Mouse (Mus musculus) hindbrain, embryonic 14.5 days (tissue): ENCODE results near the gene Prkar2b. TPM values are rescaled to one million over a fixed set of nuclear protein-coding genes. Genes with fewer than 3 reads are reported as not detected.
"Not testable (repeated sequence)": the region's sequence is repeated elsewhere in the genome, so short reads cannot be mapped to it uniquely, and the experiment has no call there.

Experiments used
- ATAC-seq: fragments of 200-750 bp; cut with Nextera tagmentation; 2 replicates; pipeline ENCODE4 v1.8.0; 2017; ENCODE audit warnings: moderate number of reproducible peaks, mild to moderate bottlenecking, moderate TSS enrichment, moderate library complexity; ENCODE audit not compliant: low FRiP score
- DNase-seq: peaks from one replicate; pipeline ENCODE4 v3.0.0-alpha.2; 2015; ENCODE audit warnings: low spot score
- H3K27ac ChIP-seq: fragments of 300-500 bp; sonication (generic); 2 replicates; pipeline ENCODE4 v1.5.1; 2014; ENCODE audit warnings: mild to moderate bottlenecking, moderate library complexity
- H3K27me3 ChIP-seq: fragments of 300-500 bp; sonication (generic); 2 replicates; pipeline ENCODE4 v1.6.1; 2014; ENCODE audit warnings: mild to moderate bottlenecking, low read length, mixed read lengths; ENCODE audit not compliant: control insufficient read depth, insufficient read depth
- H3K36me3 ChIP-seq: fragments of 300-500 bp; sonication (generic); replicated peaks from 2 replicates; pipeline ENCODE4 v1.6.1; 2014; ENCODE audit not compliant: control insufficient read depth, insufficient read depth
- H3K4me1 ChIP-seq: fragments of 300-500 bp; sonication (generic); replicated peaks from 2 replicates; pipeline ENCODE4 v1.6.1; 2014; ENCODE audit warnings: antibody characterized with exemption, low read length, mixed read lengths; ENCODE audit not compliant: control insufficient read depth, insufficient read depth
- H3K4me2 ChIP-seq: fragments of 300-500 bp; sonication (generic); replicated peaks from 2 replicates; pipeline ENCODE4 v1.6.1; 2014; ENCODE audit warnings: mild to moderate bottlenecking, moderate library complexity
- H3K4me3 ChIP-seq: fragments of 300-500 bp; sonication (generic); replicated peaks from 2 replicates; pipeline ENCODE4 v1.5.1; 2014; ENCODE audit warnings: mild to moderate bottlenecking, low read length
- H3K9ac ChIP-seq: fragments of 300-500 bp; sonication (generic); 2 replicates; pipeline ENCODE4 v1.6.1; 2014
- H3K9me3 ChIP-seq: fragments of 300-500 bp; sonication (generic); 2 replicates; pipeline ENCODE4 v1.6.1; 2016; ENCODE audit warnings: low read length; ENCODE audit not compliant: control insufficient read depth
- WGBS: fragments of 180-500 bp; shearing (Covaris S2); extraction: QIAGEN DNeasy Blood & Tissue Kit; methylation state at CpG from one replicate; pipeline ENCODE4 v1.1.7; 2014; 5-methylcytosine and 5-hydroxymethylcytosine counted together
- polyA plus RNA-seq: library from polyadenylated mRNA; unstranded; fragments of >200 nt; fragmentation: Nextera tagmentation; extraction: Ambion mirVana; gene quantifications from 2 replicates; pipeline ENCODE4 v1.2.1, GENCODE M21; 2014

Prkar2b gene
- polyA plus RNA-seq, 1 experiment from 2014 or later, result 169 TPM

- Histone ChIP-seq H3K4me2 (no peak overlapping the region), H3K4me3 (no peak overlapping the region), H3K4me1 (peaks cover 15% of the 10 kb centered on the region), H3K27ac (no peak overlapping the region), H3K27me3 (no peaks in the 10 kb centered on the region), H3K9me3 (no peaks in the 10 kb centered on the region), H3K9ac (no peak overlapping the region), H3K36me3 (no peaks in the 10 kb centered on the region)
- 67% methylated on average over 7 of the region's 7 CpGs for WGBS
- no peak for DNase-seq
- ATAC-seq, result no peak
Observed at GRCm38 (mm10) chr12:32017636-32018375, 43.3 kb downstream of the Prkar2b start.

GRCm38 (mm10) chr12:32016472-32016871 lies 44.6 kb downstream of the Prkar2b start:
- H3K9me3 ChIP-seq, result no peaks in the 10 kb centered on the region
- peaks cover 15% of the 10 kb centered on the region for H3K4me1 ChIP-seq
- H3K4me3 ChIP-seq, result no peak overlapping the region
- no peaks in the 10 kb centered on the region for H3K27me3 ChIP-seq
- DNase-seq, result no peak
- H3K36me3 ChIP-seq, result no peaks in the 10 kb centered on the region
- no peak overlapping the region for H3K4me2 ChIP-seq
- no peak for ATAC-seq
- no peak overlapping the region for H3K9ac ChIP-seq
- 79% methylated on average over 6 of the region's 6 CpGs for WGBS
- no peak overlapping the region for H3K27ac ChIP-seq

GRCm38 (mm10) chr12:32015268-32015769 lies 45.8 kb downstream of the Prkar2b start:
- DNase-seq (peak; percentile 28), ATAC-seq (peak; percentile 62; the same call in 1 of the 2 replicates)
- Histone ChIP-seq H3K9me3 (no peaks in the 10 kb centered on the region), H3K4me2 (no peak overlapping the region), H3K4me3 (no peak overlapping the region), H3K4me1 (peaks cover 15% of the 10 kb centered on the region), H3K27me3 (no peaks in the 10 kb centered on the region), H3K9ac (no peak overlapping the region), H3K27ac (no peak overlapping the region; the same call in 1 of the 2 replicates), H3K36me3 (no peaks in the 10 kb centered on the region)
- 38% methylated on average over 6 of the region's 6 CpGs for WGBS

GRCm38 (mm10) chr12:32014811-32015210 lies 46.3 kb downstream of the Prkar2b start:
- Histone ChIP-seq H3K9me3 (no peaks in the 10 kb centered on the region), H3K4me2 (no peak overlapping the region), H3K4me3 (no peak overlapping the region), H3K27me3 (no peaks in the 10 kb centered on the region), H3K36me3 (no peaks in the 10 kb centered on the region), H3K4me1 (peaks cover 15% of the 10 kb centered on the region), H3K27ac (no peak overlapping the region; the same call in 1 of the 2 replicates), H3K9ac (no peak overlapping the region)
- ATAC-seq (no peak), DNase-seq (no peak)
- 61% methylated on average over 7 of the region's 7 CpGs for WGBS

GRCm38 (mm10) chr12:32012169-32012568 lies 48.9 kb downstream of the Prkar2b start:
- Histone ChIP-seq H3K27ac (no peak overlapping the region), H3K9ac (no peak overlapping the region), H3K27me3 (no peaks in the 10 kb centered on the region), H3K4me1 (peaks cover 15% of the 10 kb centered on the region), H3K36me3 (no peaks in the 10 kb centered on the region), H3K4me3 (no peak overlapping the region), H3K9me3 (no peaks in the 10 kb centered on the region), H3K4me2 (no peak overlapping the region)
- ATAC-seq (no peak), DNase-seq (no peak)
- 83% methylated on average over 2 of the region's 2 CpGs for WGBS

- no peaks in the 10 kb centered on the region for H3K9me3 ChIP-seq
- no peak overlapping the region for H3K4me3 ChIP-seq
- H3K36me3 ChIP-seq, result no peaks in the 10 kb centered on the region
- no peaks in the 10 kb centered on the region for H3K27me3 ChIP-seq
- no peak overlapping the region for H3K27ac ChIP-seq
- H3K4me2 ChIP-seq, result no peak overlapping the region
- no peak for DNase-seq
- no peak for ATAC-seq
- no peak overlapping the region for H3K9ac ChIP-seq
- 86% methylated on average over 5 of the region's 5 CpGs for whole genome bisulfite sequencing
- peaks cover 12% of the 10 kb centered on the region for H3K4me1 ChIP-seq
Observed at GRCm38 (mm10) chr12:32011128-32011527, 50.0 kb downstream of the Prkar2b start.

- H3K9me3 ChIP-seq, H3K4me2 ChIP-seq, H3K4me1 ChIP-seq, DNase-seq, H3K27me3 ChIP-seq, ATAC-seq, H3K9ac ChIP-seq, H3K36me3 ChIP-seq, H3K27ac ChIP-seq, H3K4me3 ChIP-seq: not testable (repeated sequence)
- WGBS, result 59% methylated on average over 5 of the region's 6 CpGs
Observed at GRCm38 (mm10) chr12:32009985-32010369, 51.1 kb downstream of the Prkar2b start.

GRCm38 (mm10) chr12:32009267-32009984 lies 51.7 kb downstream of the Prkar2b start:
- Histone ChIP-seq H3K4me1 (no peaks in the 10 kb centered on the region), H3K4me3 (no peak overlapping the region), H3K36me3 (no peaks in the 10 kb centered on the region), H3K9ac (no peak overlapping the region), H3K9me3 (no peaks in the 10 kb centered on the region), H3K4me2 (no peak overlapping the region), H3K27me3 (no peaks in the 10 kb centered on the region), H3K27ac (no peak overlapping the region; the same call in 1 of the 2 replicates)
- DNase-seq, result no peak
- 23% methylated on average over 8 of the region's 8 CpGs for WGBS
- ATAC-seq, result no peak

- ATAC-seq, result no peak
- H3K4me1 ChIP-seq, result no peaks in the 10 kb centered on the region
- H3K9ac ChIP-seq, result no peak overlapping the region
- no peaks in the 10 kb centered on the region for H3K36me3 ChIP-seq
- DNase-seq, result no peak
- no peak overlapping the region for H3K4me3 ChIP-seq
- H3K27ac ChIP-seq, result no peak overlapping the region
- H3K4me2 ChIP-seq, result no peak overlapping the region
- 82% methylated on average over 5 of the region's 5 CpGs for WGBS
- H3K9me3 ChIP-seq, result no peaks in the 10 kb centered on the region
- no peaks in the 10 kb centered on the region for H3K27me3 ChIP-seq
Observed at GRCm38 (mm10) chr12:32008728-32009127, 52.4 kb downstream of the Prkar2b start.
